Mouse (Mus musculus) induced T-regulatory cell, adult 2 months (primary cell): ENCODE measurements at regions not wholly inside any gene's neighbourhood (a gene's known extent, or its start where the extent isn't known, plus 50 kb on each side); places are given as distances from the start of the nearest gene placed in this dataset.

Experiments used
- DNase-seq: peaks from one replicate; pipeline ENCODE4 v3.0.0-alpha.2; 2012; ENCODE audit warnings: low read depth

- no peak for DNase-seq
Observed at GRCm38 (mm10) chr1:77202948-77203347, 311.9 kb downstream of the Epha4 start.

DNA sequence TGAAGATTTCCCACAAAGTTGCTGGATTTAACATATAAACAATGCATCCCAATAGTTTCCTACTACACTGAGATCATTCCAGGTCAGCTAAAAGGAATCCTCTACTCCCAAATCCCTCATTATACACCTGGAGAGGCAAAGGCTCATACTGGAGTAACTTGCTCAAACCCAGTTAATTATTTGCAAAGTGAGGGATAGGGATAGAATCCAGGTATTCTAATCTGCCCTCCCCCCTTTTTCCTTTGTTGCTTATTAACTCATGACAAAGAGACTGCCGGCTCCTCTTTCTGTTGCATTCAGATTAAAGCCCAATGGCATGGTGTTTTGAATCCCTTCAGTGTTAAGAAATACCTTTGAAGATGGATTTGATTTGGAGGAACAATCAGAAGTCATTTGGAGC lies 308.4 kb downstream of the Epha4 start:
- no peak for DNase-seq

DNA sequence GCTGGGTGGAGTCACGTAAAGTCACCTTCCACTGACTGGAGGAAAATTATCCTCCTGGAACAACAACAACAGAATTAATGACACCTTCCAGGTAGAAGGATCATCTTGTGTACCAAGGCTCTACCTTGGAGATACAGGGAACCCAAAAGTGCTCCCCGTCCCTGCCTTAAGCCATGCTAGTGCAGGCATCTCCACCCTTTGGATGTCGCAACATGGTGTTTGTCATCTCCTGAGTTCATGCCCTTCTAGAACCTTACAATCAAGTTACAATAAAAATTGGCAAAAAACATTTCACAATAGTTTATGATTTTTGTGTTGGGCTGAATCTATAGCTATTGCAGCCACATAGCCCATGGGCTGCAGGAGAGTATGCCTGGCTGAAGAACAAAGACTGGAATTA lies 305.5 kb downstream of the Epha4 start:
- no peak for DNase-seq

GRCm38 (mm10) chr1:77213462-77214098 lies 301.3 kb downstream of the Epha4 start:
- no peak for DNase-seq

DNA sequence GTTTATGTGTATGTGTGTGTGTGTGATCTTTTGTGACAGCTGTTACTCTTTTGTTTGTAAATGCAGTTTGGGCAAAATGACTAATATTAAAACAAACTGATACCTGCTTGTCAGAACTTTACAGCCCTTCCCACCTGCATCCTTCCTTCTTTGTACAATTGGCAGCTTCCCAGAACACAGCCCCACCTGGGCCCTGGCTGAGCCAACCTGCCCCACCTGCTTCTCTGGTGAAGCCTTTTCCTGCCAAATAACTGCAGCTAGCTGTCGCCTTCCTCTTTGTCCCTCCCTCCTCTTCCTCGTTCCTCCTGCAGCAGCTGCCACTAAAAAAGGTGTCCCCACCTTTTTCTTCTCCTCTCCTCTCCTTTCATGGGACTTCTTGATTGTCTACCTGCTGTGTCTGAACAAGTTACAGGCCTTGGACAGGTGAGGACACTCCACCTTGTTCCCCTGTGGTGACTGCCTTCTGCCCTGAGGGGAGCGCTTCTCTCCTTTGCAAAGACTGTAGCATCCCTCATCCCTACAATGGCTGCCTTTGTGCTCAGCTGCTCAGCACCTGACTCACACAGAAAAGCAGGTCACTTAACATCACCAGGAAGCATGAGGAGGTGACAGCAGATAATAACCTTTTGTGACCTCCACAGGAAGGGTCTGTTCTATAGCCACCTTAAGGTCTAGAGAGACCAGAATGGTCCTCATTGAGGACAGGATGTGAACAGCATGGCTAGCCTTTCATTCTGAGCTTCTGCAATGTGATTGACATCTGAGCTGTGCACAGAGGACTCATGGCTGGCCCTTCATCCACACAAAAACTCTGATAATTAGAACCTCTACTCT lies 295.2 kb downstream of the Epha4 start:
- DNase-seq = no peak

GRCm38 (mm10) chr1:77220322-77220590 lies 294.6 kb downstream of the Epha4 start:
- no peak for DNase-seq

GRCm38 (mm10) chr1:77220783-77221182 lies 294.1 kb downstream of the Epha4 start:
- no peak for DNase-seq

DNA sequence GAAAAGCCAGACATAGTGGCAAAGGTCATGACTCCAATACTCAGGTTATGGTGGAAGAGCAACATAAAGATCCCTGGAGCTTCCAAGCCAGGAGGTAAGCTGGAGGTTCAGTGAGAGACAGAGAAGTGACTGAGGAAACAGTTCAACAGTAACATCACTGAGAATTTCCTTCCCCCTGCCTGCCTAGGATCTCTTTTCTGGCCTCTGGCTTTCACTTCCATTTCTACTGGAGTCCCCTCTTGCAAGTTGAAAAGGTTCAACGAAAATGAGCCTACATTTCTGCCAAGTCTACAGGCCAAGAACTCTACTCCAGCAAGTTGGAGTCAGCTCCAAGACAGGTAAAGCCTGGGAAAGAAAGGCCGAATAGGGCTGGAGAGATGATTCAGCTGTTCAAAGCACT lies 293.0 kb downstream of the Epha4 start:
- no peak for DNase-seq

DNA sequence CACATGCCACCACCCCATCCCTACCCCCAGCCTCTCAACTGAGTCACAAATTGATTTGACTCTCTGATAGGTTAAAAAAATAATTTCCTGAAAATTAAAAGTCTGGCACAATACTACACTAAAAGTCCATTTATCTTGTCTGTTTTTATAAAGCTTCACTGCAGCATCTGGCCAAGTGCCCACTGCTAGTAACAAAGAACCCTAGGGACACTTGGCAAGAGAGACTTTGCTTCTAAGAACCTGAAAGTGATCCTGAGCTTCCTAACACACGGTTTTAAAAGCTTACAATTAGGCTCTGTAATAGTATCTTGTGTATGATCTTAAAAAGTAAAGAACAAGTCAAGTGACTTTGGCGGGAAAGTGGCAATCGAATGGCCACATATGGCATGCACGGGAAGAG lies 288.3 kb downstream of the Epha4 start:
- DNase-seq = no peak

DNA sequence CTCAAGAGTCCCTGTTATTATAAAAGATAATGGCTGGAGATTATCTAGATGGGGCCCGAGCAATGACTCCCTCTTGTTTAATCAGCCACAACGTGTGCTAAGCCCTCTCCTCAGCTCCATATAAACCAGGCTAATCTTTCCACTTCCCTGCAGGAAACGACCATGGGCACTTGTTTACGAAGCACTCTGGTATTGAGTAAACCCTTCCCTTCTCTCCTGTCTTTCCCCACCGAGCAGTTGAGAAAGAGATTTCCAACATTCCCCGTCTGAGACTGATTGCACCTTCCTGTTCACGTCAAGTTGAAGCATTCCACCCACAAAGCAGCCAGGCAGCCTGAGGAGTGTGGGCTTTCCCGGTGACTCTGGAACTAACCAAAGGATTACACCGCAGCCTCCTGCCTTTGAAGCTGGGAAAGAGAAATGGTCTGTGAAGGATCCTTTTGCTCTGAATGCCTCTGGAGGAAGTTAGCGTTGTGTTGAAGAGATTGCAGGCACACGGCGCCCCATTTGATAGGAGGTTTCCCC lies 287.8 kb downstream of the Epha4 start:
- DNase-seq = no peak

- DNase-seq = no peak
Observed at GRCm38 (mm10) chr1:77227800-77228199, 287.1 kb downstream of the Epha4 start.

DNA sequence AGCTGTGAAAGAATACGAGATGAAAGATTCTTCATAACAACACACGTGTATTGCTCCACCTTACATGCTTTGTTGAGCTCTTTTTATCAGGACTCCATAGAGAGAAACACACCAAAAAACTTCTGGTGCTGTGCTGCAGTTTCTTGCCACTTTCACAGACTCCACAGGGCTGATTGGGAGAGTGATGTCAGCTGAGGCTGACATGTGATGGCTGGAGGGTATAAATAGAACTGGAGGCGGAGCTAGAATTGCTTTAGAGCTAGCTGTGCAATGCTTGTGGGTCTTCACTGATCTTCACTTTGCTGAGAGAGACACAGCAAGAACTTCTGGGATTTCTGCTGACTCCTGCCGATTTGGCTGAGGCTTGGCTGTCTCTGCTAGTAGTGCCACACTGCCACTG lies 285.3 kb downstream of the Epha4 start:
- DNase-seq = no peak

DNA sequence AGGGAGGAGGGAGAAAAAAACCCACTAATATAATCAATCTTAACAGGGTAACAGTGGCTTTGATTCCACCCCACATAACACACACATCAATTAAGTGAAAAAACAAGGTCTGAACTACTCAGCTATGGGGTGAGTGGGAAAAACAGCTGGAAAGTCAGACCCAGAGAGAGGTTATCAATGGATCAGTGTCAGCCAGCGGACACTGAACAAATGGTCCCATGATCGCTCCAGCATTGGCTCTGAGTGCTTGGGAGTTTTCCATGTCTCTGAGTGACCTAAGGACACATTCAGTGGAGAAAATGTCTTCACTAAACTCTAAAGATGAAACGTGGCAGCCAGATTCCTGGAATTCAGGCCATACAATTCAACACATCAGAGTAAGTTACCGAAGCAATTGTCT lies 281.9 kb downstream of the Epha4 start:
- DNase-seq = no peak

DNA sequence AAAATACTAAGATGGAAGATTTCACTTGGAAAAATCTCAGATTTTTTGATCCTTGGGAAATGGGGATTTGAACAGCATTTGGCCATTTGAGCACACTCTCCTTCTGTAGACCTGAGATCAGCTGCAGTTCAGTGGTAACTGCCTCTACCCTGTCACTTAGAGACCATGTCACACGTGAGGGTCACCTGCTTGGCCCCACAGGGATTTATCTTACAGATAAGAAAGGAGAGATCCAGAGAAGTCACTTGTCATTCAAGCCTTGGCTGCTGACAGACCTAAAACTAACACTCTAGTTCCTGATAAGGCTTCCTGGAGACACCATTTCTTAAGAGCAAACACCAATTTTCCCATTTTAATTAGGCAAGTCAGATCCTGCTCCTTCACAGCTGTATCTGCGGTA lies 270.2 kb downstream of the Epha4 start:
- no peak for DNase-seq

DNA sequence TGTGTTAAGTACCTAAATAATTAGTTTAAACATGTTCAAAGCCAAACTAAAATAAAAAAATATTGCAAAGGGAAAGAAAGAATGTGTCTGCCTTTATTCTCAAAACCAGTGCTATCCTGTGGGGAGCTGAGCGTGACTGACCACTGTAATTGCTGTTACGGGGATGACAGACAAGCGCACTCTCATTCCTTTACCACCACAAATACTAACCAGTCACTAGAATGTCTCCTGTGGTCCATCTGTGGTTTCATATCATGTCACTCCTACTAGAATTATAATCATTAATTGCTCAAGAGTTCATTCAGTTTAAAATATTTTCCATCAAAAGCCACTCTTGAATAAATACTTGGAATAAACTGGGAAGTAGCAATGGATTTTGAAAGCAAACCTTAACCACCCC lies 268.8 kb downstream of the Epha4 start:
- no peak for DNase-seq

DNA sequence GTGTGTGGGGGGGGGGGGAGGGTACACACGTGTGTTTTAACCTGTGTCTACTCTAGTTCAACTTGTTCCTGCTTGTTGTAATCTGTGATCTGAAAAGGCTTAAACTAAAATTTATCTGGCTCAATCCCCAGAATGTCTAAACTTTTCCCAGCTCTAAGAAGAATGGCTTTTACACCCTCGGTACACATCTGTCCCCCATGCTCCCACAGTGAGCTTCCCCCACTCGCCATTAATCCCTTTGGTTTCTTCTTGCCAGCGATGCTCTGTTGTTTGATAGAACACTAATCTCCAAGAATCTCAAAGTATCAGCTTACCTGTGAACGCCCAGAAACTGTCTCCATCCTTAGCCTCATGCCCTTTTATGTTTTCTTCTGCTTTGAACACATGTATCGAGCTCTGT lies 260.6 kb downstream of the Epha4 start:
- no peak for DNase-seq

- no peak for DNase-seq
Observed at GRCm38 (mm10) chr1:77256115-77256842, 258.6 kb downstream of the Epha4 start.

DNA sequence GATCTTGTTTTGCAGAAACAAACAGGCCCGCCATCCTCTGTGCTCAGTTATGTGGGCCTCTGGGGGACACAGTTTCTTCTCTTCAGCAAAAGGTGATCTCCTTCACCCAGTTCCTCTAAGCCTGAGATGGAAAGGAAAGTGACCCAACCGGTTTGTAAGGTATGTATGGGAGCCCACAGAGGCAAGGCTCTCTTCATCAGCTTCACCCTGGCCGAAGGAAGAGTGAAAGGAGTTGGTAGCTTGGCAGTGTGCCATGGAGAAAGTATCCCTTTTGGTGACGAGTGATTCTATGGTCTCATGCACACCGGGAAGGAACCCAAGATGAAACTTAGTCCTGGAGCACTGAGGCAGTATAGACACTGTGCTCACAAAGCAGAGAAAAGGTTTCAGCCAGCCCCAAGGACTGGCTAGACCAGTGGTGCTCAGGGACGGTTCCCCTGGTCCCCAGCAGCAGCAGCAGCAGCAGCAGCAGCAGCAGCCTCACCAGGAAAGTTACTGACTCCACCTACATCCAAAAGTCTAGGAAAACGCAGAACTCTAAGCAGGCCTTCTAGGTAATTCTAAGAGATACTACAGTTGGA lies 256.1 kb downstream of the Epha4 start:
- no peak for DNase-seq

GRCm38 (mm10) chr1:77259789-77260188 lies 255.1 kb downstream of the Epha4 start:
- no peak for DNase-seq

- DNase-seq = no peak
Observed at GRCm38 (mm10) chr1:77261678-77262077, 253.2 kb downstream of the Epha4 start.

DNA sequence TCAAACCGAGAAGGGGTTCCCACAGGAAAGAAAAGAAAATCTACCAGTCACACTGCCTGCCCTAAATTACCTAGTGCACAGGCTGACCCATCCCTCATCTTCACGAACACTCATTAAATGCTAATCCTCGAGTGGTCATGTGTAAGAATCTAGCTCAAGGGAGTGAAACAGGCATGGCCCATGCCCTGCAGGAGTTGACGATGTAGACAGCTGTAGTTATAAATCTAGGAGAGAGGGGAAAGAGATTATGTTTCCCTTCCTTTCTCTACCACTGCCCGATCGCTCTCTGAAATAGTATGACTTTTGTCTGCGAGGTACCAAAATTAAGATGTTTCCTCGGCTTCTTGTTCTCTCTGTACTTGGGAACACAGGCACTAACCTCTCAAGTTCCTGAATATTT lies 249.2 kb downstream of the Epha4 start:
- DNase-seq = no peak

GRCm38 (mm10) chr1:77267311-77268003 lies 247.4 kb downstream of the Epha4 start:
- DNase-seq = no peak
